Mouse (Mus musculus) small intestine, adult 2 months (tissue): ENCODE measurements around the gene Rpain.

Experiments used
- CTCF ChIP-seq: fragments of 200-500 bp; IDR thresholded peaks from 2 replicates; pipeline ENCODE4 v1.5.1; 2012; ENCODE audit warnings: low read depth, mild to moderate bottlenecking, control low read depth, inconsistent platforms, low read length, moderate library complexity, mixed read lengths; ENCODE audit not compliant: insufficient replicate concordance, insufficient read length; ENCODE audit errors: extremely low read depth
- POLR2A ChIP-seq: fragments of 200-500 bp; IDR thresholded peaks from 2 replicates; pipeline ENCODE4 v1.6.1; 2012; ENCODE audit warnings: low read depth, mild to moderate bottlenecking, control low read depth, inconsistent platforms, low read length, moderate library complexity

- TF ChIP-seq POLR2A (no peak), CTCF (no peak)
These were observed 680 bp upstream of the Rpain start for GRCm38 (mm10) chr11:70969271-70969794.
